23 mouse cellular contexts compared by ENCODE assay signal in the genomic region with DNA sequence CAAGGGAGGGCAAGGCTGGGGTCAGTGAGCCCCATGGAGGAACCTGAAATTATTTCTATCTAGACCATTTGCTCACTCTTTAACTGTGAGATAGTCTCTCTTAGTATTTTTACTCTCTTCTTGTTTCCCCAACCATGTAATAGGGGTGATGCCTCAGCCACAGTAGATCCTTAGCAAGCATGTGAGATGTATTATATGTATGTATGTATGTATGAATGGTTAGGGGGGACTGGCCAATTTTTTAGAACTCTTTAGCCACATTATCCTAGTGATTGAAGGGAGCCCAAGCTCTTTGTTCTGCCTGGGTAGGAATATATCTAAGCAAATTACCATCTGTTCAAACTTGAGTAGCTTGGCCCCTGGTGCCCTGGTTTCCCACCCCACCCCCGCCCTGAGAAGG. TPM values are rescaled to one million over a fixed set of nuclear protein-coding genes. Genes with fewer than 3 reads are reported as not detected.
DNase-seq lines count a peak whose midpoint lies in the region; ATAC-seq and TF ChIP-seq lines count a peak whose summit lies in the region.
"Had no signal": no experiment of that assay in that cellular context is flagged by ENCODE, and none has a peak within 500 bp of the region (broad histone marks: within the 10 kb centered on the region; RNA-seq: fewer than 3 reads in every experiment).

No protein-coding gene starts in this region.

- H3K4me1 ChIP-seq in midbrain, embryonic 10.5 days: peaks cover 84% of the 10 kb centered on the region
- no peaks in the 10 kb centered on the region for H3K4me1 ChIP-seq in midbrain, postnatal 0 days (ENCODE audit: insufficient read depth, low read length)
- peaks cover 86% of the 10 kb centered on the region for H3K4me1 ChIP-seq in forebrain, embryonic 13.5 days
- peaks cover 89% of the 10 kb centered on the region for H3K4me1 ChIP-seq in neural tube, embryonic 13.5 days (replicated peaks)
- H3K4me1 ChIP-seq in kidney, adult 2 months (ENCODE audit: control insufficient read depth, insufficient read depth, low read length): no peaks in the 10 kb centered on the region

- H3K36me3 ChIP-seq in midbrain, embryonic 10.5 days: 0 out of 2 replicates have a peak, but pooled peaks cover 2% of the 10 kb centered on the region
- no peaks in the 10 kb centered on the region for H3K36me3 ChIP-seq in midbrain, postnatal 0 days (ENCODE audit: insufficient read depth, low read length)
- H3K36me3 ChIP-seq in forebrain, embryonic 13.5 days (ENCODE audit: poor library complexity, severe bottlenecking): peaks cover 6% of the 10 kb centered on the region
- no peaks in the 10 kb centered on the region for H3K36me3 ChIP-seq in neural tube, embryonic 13.5 days
- H3K36me3 ChIP-seq in kidney, adult 2 months (ENCODE audit: control insufficient read depth, insufficient read depth, low read length): no peaks in the 10 kb centered on the region
- H3K36me3 ChIP-seq: heart, embryonic 10.5 days; limb, embryonic 12.5 days had no signal

- DNase-seq in midbrain, embryonic 10.5 days (ENCODE audit: low spot score): no peak
- no peak for DNase-seq in midbrain, postnatal 0 days (ENCODE audit: low spot score)
- DNase-seq in brain, embryonic 14.5 days (ENCODE audit: low read depth): peak; percentile 53
- DNase-seq in kidney, adult 2 months: no peak
- no peak for DNase-seq in embryo, embryonic 11 days
- DNase-seq: adrenal gland, postnatal 10 days; cerebellum, adult 8-10 months; cerebellum, postnatal 36 days; gastrocnemius, postnatal 10 days; heart, postnatal 4 days; kidney, adult 8-10 months; kidney, postnatal 25 days; layer of hippocampus, postnatal 36 days; liver, postnatal 0 days; thymus, postnatal 14 days had no signal

- no peak overlapping the region for H3K4me2 ChIP-seq in midbrain, postnatal 0 days (ENCODE audit: low read depth, low read length, poor library complexity, severe bottlenecking)
- no peak overlapping the region for H3K4me2 ChIP-seq in forebrain, embryonic 13.5 days
- H3K4me2 ChIP-seq in neural tube, embryonic 13.5 days: no peak overlapping the region
- H3K4me2 ChIP-seq: limb, embryonic 12.5 days; liver, embryonic 11.5 days had no signal

- WGBS in midbrain, embryonic 10.5 days: 79% methylated on average over 1 of the region's 1 CpGs
- 65% methylated on average over 1 of the region's 1 CpGs for WGBS in midbrain, postnatal 0 days
- 78% methylated on average over 1 of the region's 1 CpGs for WGBS in forebrain, embryonic 13.5 days
- WGBS in neural tube, embryonic 13.5 days: 48% methylated on average over 1 of the region's 1 CpGs
- 92% methylated on average over 1 of the region's 1 CpGs for WGBS in kidney, adult 2 months

- H3K27me3 ChIP-seq in midbrain, embryonic 10.5 days (ENCODE audit: low read depth, poor library complexity, severe bottlenecking): 0 out of 2 replicates have a peak, but pooled peaks cover 5% of the 10 kb centered on the region
- no peaks in the 10 kb centered on the region for H3K27me3 ChIP-seq in midbrain, postnatal 0 days (ENCODE audit: insufficient read depth, low read length)
- no peaks in the 10 kb centered on the region for H3K27me3 ChIP-seq in forebrain, embryonic 13.5 days
- no peaks in the 10 kb centered on the region for H3K27me3 ChIP-seq in neural tube, embryonic 13.5 days
- H3K27me3 ChIP-seq in kidney, adult 2 months (replicated peaks; ENCODE audit: control insufficient read depth, insufficient read depth, low read length): no peaks in the 10 kb centered on the region

- H3K27ac ChIP-seq in midbrain, embryonic 10.5 days (replicated peaks): peak overlapping the region; percentile 86
- no peak overlapping the region for H3K27ac ChIP-seq in midbrain, postnatal 0 days (ENCODE audit: low read depth, low read length)
- peak overlapping the region; percentile 94 for H3K27ac ChIP-seq in forebrain, embryonic 13.5 days
- peak overlapping the region; percentile 90 for H3K27ac ChIP-seq in neural tube, embryonic 13.5 days (replicated peaks)
- H3K27ac ChIP-seq in kidney, adult 2 months (ENCODE audit: insufficient read depth, low read depth, low read length): no peak overlapping the region
- H3K27ac ChIP-seq: heart, embryonic 10.5 days; layer of hippocampus, adult 2 months; limb, embryonic 12.5 days; macrophage had no signal

- H3K9ac ChIP-seq in midbrain, postnatal 0 days (replicated peaks; ENCODE audit: low read length, poor library complexity, severe bottlenecking): no peak overlapping the region
- H3K9ac ChIP-seq in forebrain, embryonic 13.5 days: no peak overlapping the region
- H3K9ac ChIP-seq in neural tube, embryonic 13.5 days: no peak overlapping the region
- H3K9ac ChIP-seq: limb, embryonic 12.5 days; liver, postnatal 0 days had no signal

- TF ChIP-seq CTCF in midbrain, postnatal 0 days (IDR thresholded peaks at IDR 0.05): no peak
- no peak for TF ChIP-seq CTCF in brain, embryonic 14.5 days (IDR thresholded peaks at IDR 0.05; ENCODE audit: borderline replicate concordance, extremely low read depth, insufficient read depth, insufficient read length)
- no peak for TF ChIP-seq CTCF in kidney, adult 2 months (conservative IDR thresholded peaks at IDR 0.05; ENCODE audit: insufficient read depth, insufficient read length, low read depth, low read length)

- no peak for ATAC-seq in midbrain, postnatal 0 days (ENCODE audit: low FRiP score)
- no peak for ATAC-seq in forebrain, embryonic 13.5 days
- ATAC-seq in neural tube, embryonic 13.5 days (ENCODE audit: low read depth): no peak
- ATAC-seq: liver, postnatal 0 days; lung, postnatal 0 days had no signal

- no peak overlapping the region for H3K4me3 ChIP-seq in midbrain, embryonic 10.5 days
- H3K4me3 ChIP-seq in midbrain, postnatal 0 days (ENCODE audit: low read depth, low read length): no peak overlapping the region
- no peak overlapping the region for H3K4me3 ChIP-seq in forebrain, embryonic 13.5 days
- H3K4me3 ChIP-seq in neural tube, embryonic 13.5 days: no peak overlapping the region
- H3K4me3 ChIP-seq in kidney, adult 2 months (ENCODE audit: insufficient read depth, low read depth, low read length): no peak overlapping the region
- H3K4me3 ChIP-seq: heart, embryonic 10.5 days; layer of hippocampus, adult 2 months; limb, embryonic 12.5 days had no signal

- no peak for TF ChIP-seq POLR2A in brain, embryonic 14.5 days (IDR thresholded peaks at IDR 0.05; ENCODE audit: borderline replicate concordance, extremely low read depth, insufficient read depth, insufficient read length, poor library complexity, severe bottlenecking)
- no peak for TF ChIP-seq POLR2A in kidney, adult 2 months (IDR thresholded peaks at IDR 0.05; ENCODE audit: low read depth, low read length)

- H3K9me3 ChIP-seq in midbrain, embryonic 10.5 days (replicated peaks): no peaks in the 10 kb centered on the region
- H3K9me3 ChIP-seq in midbrain, postnatal 0 days (ENCODE audit: low read length): no peaks in the 10 kb centered on the region
- H3K9me3 ChIP-seq in forebrain, embryonic 13.5 days (replicated peaks): no peaks in the 10 kb centered on the region
- H3K9me3 ChIP-seq in neural tube, embryonic 13.5 days: no peaks in the 10 kb centered on the region
- H3K9me3 ChIP-seq: heart, embryonic 10.5 days; limb, embryonic 12.5 days had no signal

RNA-seq across cellular contexts. Expression of gene Rhbdl3, which starts 12.8 kb away (rescaled TPM):
- polyA plus RNA-seq in midbrain, embryonic 10.5 days (2016; fragmentation: Nextera tagmentation; extraction: Ambion mirVana): 12.6 and 14.7 TPM in 2 replicates
- total RNA-seq in midbrain, postnatal 0 days (2014; rRNA removed): 1.9 and 5.7 TPM in 2 replicates
- polyA plus RNA-seq in midbrain, postnatal 0 days (2015; fragmentation: Nextera tagmentation; extraction: Ambion mirVana): 1.4 and 1.7 TPM in 2 replicates
- polyA plus RNA-seq in brain, embryonic 14.5 days (2012; rRNA removed): 19.6 and 23.4 TPM in 2 replicates
- polyA plus RNA-seq in forebrain, embryonic 13.5 days (2015; fragmentation: Nextera tagmentation; extraction: Ambion mirVana): 24.9 and 27.5 TPM in 2 replicates
- polyA plus RNA-seq in neural tube, embryonic 13.5 days (2015; fragmentation: Nextera tagmentation; extraction: Ambion mirVana): 16.3 and 16.6 TPM in 2 replicates
- 2.6 and 2.8 TPM in 2 replicates for polyA plus RNA-seq in kidney, adult 2 months (2012; rRNA removed)

Comparison
In these comparisons a context has a peak if more than half of its experiments do, and no peak if none do; other contexts are left out.
1. H3K27ac ChIP-seq: peak in midbrain, embryonic 10.5 days (single experiment), forebrain, embryonic 13.5 days (single experiment) and neural tube, embryonic 13.5 days (single experiment); none in midbrain, postnatal 0 days (single experiment) and kidney, adult 2 months (single experiment).